Mouse (Mus musculus) lung, adult 2 months (tissue): ENCODE measurements around the gene Fam189a2.

Experiments
- CTCF ChIP-seq: fragments of 200-500 bp; IDR thresholded peaks from 2 replicates; pipeline ENCODE4 v1.5.1; 2011; ENCODE audit warnings: mild to moderate bottlenecking, low read length, control low read depth; ENCODE audit not compliant: insufficient read depth
- POLR2A ChIP-seq: fragments of 200-500 bp; IDR thresholded peaks from 2 replicates; pipeline ENCODE4 v1.6.1; 2011; ENCODE audit warnings: low read depth, mild to moderate bottlenecking, control low read depth, low read length, borderline replicate concordance; ENCODE audit errors: extremely low read depth

DNA sequence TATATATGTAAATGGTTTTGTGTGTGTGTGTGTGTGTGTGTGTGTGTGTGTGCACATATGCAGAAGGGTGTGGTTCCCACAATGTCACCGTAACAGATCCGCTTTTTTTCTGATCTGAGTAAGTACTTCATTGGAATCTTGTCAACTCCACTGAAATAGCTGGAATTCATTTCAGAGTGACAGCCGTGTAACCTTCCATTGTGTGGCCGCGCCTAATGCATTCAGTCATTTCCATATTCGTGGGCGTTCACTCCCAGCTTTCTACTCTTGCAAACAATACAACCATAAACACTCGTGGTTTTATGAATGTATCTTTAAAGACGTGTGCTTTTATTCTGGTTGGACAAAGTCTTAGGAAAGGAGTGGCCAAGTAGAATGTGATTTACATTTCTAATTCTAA lies 6.7 kb downstream of the Fam189a2 start:
- TF ChIP-seq CTCF (no peak), POLR2A (no peak)
